Mouse (Mus musculus): ENCODE data around the gene Tceanc2. TPM values are rescaled to one million over a fixed set of nuclear protein-coding genes. Genes with fewer than 3 reads are reported as not detected.

Gene Tceanc2
- polyA plus RNA-seq, 1 experiment from 2014 or later = 18.1 TPM

- no peak overlapping the region for H3K9ac ChIP-seq (ENCODE audit: low read depth, low read length)
- H3K4me1 ChIP-seq (ENCODE audit: control insufficient read depth, insufficient read depth, low read length) = peaks cover 27% of the 10 kb centered on the region
- peaks cover 10% of the 10 kb centered on the region; the same call in 1 of the 2 replicates for H3K36me3 ChIP-seq (ENCODE audit: control insufficient read depth, insufficient read depth, low read length)
- WGBS = 86% methylated on average over 4 of the region's 4 CpGs
- H3K4me3 ChIP-seq (ENCODE audit: low read depth, low read length) = no peak overlapping the region
- no peak overlapping the region for H3K27ac ChIP-seq (ENCODE audit: low read length)
- no peaks in the 10 kb centered on the region for H3K27me3 ChIP-seq (ENCODE audit: control insufficient read depth, insufficient read depth, low read depth, low read length)
- no peak for ATAC-seq
- no peak overlapping the region for H3K4me2 ChIP-seq (ENCODE audit: low read length)
- no peaks in the 10 kb centered on the region for H3K9me3 ChIP-seq (replicated peaks; ENCODE audit: control insufficient read depth, low read length, poor library complexity, severe bottlenecking)
Measured at GRCm38 (mm10) chr4:107183203-107183602, 4.3 kb upstream of the Tceanc2 start.

DNA sequence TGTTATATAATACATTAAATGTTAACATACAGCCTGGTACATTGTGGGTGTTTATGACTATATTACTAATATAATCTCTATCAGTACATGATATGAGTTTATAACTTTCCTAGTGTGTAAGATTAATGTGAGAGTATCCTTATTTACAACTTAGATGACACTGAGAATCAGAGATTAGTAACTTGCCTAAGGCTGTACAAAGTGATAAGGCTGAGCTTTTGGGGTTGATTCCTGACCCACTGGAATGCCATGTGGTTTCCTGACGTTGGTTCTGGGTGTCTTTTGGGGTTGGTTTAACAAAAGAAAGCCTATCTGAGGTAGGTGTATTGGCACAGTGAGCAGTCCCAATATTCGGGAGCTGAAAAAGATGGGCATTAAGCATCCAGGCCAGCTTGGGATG is 3.9 kb upstream of the Tceanc2 start:
- peaks cover 27% of the 10 kb centered on the region for H3K4me1 ChIP-seq (ENCODE audit: control insufficient read depth, insufficient read depth, low read length)
- no peaks in the 10 kb centered on the region for H3K27me3 ChIP-seq (ENCODE audit: control insufficient read depth, insufficient read depth, low read depth, low read length)
- H3K4me3 ChIP-seq (ENCODE audit: low read depth, low read length) = no peak overlapping the region
- 82% methylated on average over 2 of the region's 2 CpGs for WGBS
- peaks cover 7% of the 10 kb centered on the region; the same call in 1 of the 2 replicates for H3K36me3 ChIP-seq (ENCODE audit: control insufficient read depth, insufficient read depth, low read length)
- no peak overlapping the region for H3K4me2 ChIP-seq (ENCODE audit: low read length)
- H3K27ac ChIP-seq (ENCODE audit: low read length) = no peak overlapping the region
- ATAC-seq = no peak
- no peak overlapping the region for H3K9ac ChIP-seq (ENCODE audit: low read depth, low read length)
- H3K9me3 ChIP-seq (replicated peaks; ENCODE audit: control insufficient read depth, low read length, poor library complexity, severe bottlenecking) = no peaks in the 10 kb centered on the region

DNA sequence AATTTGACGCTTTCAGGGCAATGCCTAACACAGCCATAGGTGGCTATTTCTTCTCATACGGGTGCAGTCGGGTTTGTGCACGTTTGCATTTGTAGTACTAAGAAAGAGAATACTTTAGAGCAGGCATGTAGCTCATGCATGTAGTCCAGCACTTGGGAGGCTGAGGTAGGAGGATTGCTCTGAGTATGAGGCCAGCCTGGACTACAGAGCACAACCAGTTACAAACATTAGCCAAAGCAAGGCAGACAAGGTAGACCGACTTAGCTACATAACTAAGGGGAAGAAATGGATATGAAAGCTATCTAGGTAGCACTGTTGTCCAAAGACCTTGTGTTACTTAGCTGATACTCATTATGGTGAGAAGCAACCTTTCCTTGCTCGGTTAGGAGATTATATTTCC is 3.0 kb upstream of the Tceanc2 start:
- 0 out of 2 replicates have a peak overlapping the region, but pooled peaks have one; percentile 3 for H3K4me2 ChIP-seq (ENCODE audit: low read length)
- 0 out of 2 replicates have a peak overlapping the region, but pooled peaks have one; percentile 26 for H3K9ac ChIP-seq (ENCODE audit: low read depth, low read length)
- H3K27ac ChIP-seq (ENCODE audit: low read length) = no peak overlapping the region

DNA sequence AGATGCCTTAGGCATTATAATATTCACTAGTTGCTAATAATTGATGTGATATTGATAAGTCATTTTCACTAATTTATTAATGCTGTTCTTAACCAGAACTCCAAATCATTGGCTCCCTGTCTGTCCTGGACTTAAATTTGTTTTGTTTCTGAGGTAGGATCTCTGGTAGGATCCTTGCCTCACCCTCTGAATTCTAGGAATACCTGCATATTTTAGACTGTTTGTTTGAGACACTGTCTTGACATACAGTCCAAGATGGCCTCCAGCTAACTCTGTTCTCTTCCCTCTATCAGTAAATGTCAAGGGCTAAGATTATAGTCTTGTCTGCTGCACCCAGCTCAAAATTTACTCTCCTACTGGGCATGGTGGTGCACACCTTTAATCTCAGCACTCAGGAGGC is 1.8 kb upstream of the Tceanc2 start:
- no peaks in the 10 kb centered on the region for H3K36me3 ChIP-seq (ENCODE audit: control insufficient read depth, insufficient read depth, low read length)
- H3K4me2 ChIP-seq (ENCODE audit: low read length) = no peak overlapping the region
- ATAC-seq = no peak
- no peaks in the 10 kb centered on the region for H3K27me3 ChIP-seq (ENCODE audit: control insufficient read depth, insufficient read depth, low read depth, low read length)
- no peak overlapping the region for H3K27ac ChIP-seq (ENCODE audit: low read length)
- peaks cover 40% of the 10 kb centered on the region for H3K4me1 ChIP-seq (ENCODE audit: control insufficient read depth, insufficient read depth, low read length)
- H3K4me3 ChIP-seq (ENCODE audit: low read depth, low read length) = no peak overlapping the region
- no peak overlapping the region for H3K9ac ChIP-seq (ENCODE audit: low read depth, low read length)
- H3K9me3 ChIP-seq (replicated peaks; ENCODE audit: control insufficient read depth, low read length, poor library complexity, severe bottlenecking) = no peaks in the 10 kb centered on the region

More for the DNA sequence above, 3.0 kb upstream of the Tceanc2 start:
- no peak for ATAC-seq
- no peaks in the 10 kb centered on the region for H3K27me3 ChIP-seq (ENCODE audit: control insufficient read depth, insufficient read depth, low read depth, low read length)
- H3K4me3 ChIP-seq (ENCODE audit: low read depth, low read length) = no peak overlapping the region
- no peaks in the 10 kb centered on the region for H3K9me3 ChIP-seq (replicated peaks; ENCODE audit: control insufficient read depth, low read length, poor library complexity, severe bottlenecking)
- peaks cover 35% of the 10 kb centered on the region for H3K4me1 ChIP-seq (ENCODE audit: control insufficient read depth, insufficient read depth, low read length)
- WGBS = 84% methylated on average over 6 of the region's 6 CpGs
- peaks cover 5% of the 10 kb centered on the region; the same call in 1 of the 2 replicates for H3K36me3 ChIP-seq (ENCODE audit: control insufficient read depth, insufficient read depth, low read length)

DNA sequence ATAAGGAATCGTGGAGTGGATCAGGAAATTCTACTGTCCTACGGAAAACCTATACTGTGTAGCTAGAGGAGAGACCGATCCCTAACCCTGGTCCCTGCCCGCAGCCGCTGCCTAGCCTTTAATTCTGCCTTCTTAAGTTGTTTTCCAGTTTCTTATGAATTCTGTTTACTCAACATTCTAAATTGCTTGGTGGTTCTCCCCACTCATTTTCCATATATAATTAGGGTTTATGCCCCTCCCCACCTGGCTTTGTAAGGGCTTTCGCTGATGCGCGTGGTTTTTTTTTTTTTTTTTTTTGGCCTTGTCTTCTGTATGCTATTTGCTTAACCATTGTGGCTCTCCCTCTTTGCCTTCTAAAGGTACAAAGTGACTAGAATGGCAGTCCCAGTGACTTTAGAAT is 645 bp upstream of the Tceanc2 start:
- Histone ChIP-seq H3K4me2 (ENCODE audit: low read length) (peak overlapping the region; percentile 74), H3K27ac (ENCODE audit: low read length) (peak overlapping the region; percentile 97), H3K4me3 (ENCODE audit: low read depth, low read length) (peak overlapping the region; percentile 95), H3K9ac (ENCODE audit: low read depth, low read length) (peak overlapping the region; percentile 87), H3K36me3 (ENCODE audit: control insufficient read depth, insufficient read depth, low read length) (0 out of 2 replicates have a peak, but pooled peaks cover 2% of the 10 kb centered on the region), H3K27me3 (ENCODE audit: control insufficient read depth, insufficient read depth, low read depth, low read length) (no peaks in the 10 kb centered on the region), H3K4me1 (ENCODE audit: control insufficient read depth, insufficient read depth, low read length) (peaks cover 40% of the 10 kb centered on the region), H3K9me3 (replicated peaks; ENCODE audit: control insufficient read depth, low read length, poor library complexity, severe bottlenecking) (no peaks in the 10 kb centered on the region)
- ATAC-seq = no peak
- under 1% methylated on average over 8 of the region's 8 CpGs for WGBS

GRCm38 (mm10) chr4:107178182-107178829 is 610 bp downstream of the Tceanc2 start, which contains the start of gene Tmem59:
Gene Tmem59, plus strand, starts transcription at chr4:107178399.
- Histone ChIP-seq H3K27ac (ENCODE audit: low read length) (peak within 1 kb of the TSS; percentile 97), H3K9me3 (replicated peaks; ENCODE audit: control insufficient read depth, low read length, poor library complexity, severe bottlenecking) (no peaks in the 10 kb centered on the region)
- under 1% methylated on average over 48 of the region's 49 CpGs for WGBS

DNA sequence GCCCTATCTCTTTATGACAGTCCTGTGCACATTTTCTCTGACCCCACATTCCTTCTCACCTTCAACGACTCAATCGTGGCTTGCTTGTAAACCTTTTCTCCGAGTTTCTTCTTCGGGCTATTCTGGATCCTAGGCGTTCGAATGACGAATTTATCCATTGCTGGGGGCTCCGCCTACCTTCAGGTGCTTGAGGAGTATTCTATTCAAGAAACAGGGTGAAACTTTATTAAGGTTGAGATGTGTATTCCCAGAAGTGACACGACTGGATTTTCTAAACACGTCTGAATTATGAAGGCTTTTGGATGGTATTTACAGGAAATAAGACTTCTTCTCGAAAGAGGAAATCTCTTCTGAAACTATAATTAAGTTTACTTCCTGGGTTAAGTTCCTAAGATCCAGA is 1.4 kb downstream of the Tceanc2 start:
- Histone ChIP-seq H3K36me3 (ENCODE audit: control insufficient read depth, insufficient read depth, low read length) (0 out of 2 replicates have a peak, but pooled peaks cover 2% of the 10 kb centered on the region), H3K4me3 (ENCODE audit: low read depth, low read length) (peak overlapping the region; percentile 95), H3K4me2 (ENCODE audit: low read length) (peak overlapping the region; percentile 63), H3K9me3 (replicated peaks; ENCODE audit: control insufficient read depth, low read length, poor library complexity, severe bottlenecking) (no peaks in the 10 kb centered on the region), H3K9ac (ENCODE audit: low read depth, low read length) (peak overlapping the region; percentile 87), H3K27me3 (ENCODE audit: control insufficient read depth, insufficient read depth, low read depth, low read length) (no peaks in the 10 kb centered on the region), H3K27ac (ENCODE audit: low read length) (peak overlapping the region; percentile 97; the same call in 1 of the 2 replicates), H3K4me1 (ENCODE audit: control insufficient read depth, insufficient read depth, low read length) (peaks cover 39% of the 10 kb centered on the region)
- WGBS = 47% methylated on average over 11 of the region's 11 CpGs
- no peak for ATAC-seq

More at GRCm38 (mm10) chr4:107178182-107178829, 610 bp downstream of the Tceanc2 start, which contains the start of gene Tmem59:
- peak within 1 kb of the TSS; percentile 87 for H3K9ac ChIP-seq (ENCODE audit: low read depth, low read length)
- peak within 1 kb of the TSS; percentile 95 for H3K4me3 ChIP-seq (ENCODE audit: low read depth, low read length)
- H3K4me1 ChIP-seq (ENCODE audit: control insufficient read depth, insufficient read depth, low read length) = peaks cover 40% of the 10 kb centered on the region
- H3K4me2 ChIP-seq (ENCODE audit: low read length) = peak within 1 kb of the TSS; percentile 74
- peak; percentile 96 for ATAC-seq
- 0 out of 2 replicates have a peak, but pooled peaks cover 2% of the 10 kb centered on the region for H3K36me3 ChIP-seq (ENCODE audit: control insufficient read depth, insufficient read depth, low read length)
- no peaks in the 10 kb centered on the region for H3K27me3 ChIP-seq (ENCODE audit: control insufficient read depth, insufficient read depth, low read depth, low read length)

GRCm38 (mm10) chr4:107167798-107168197 is 11.1 kb downstream of the Tceanc2 start:
- no peaks in the 10 kb centered on the region for H3K9me3 ChIP-seq (replicated peaks; ENCODE audit: control insufficient read depth, low read length, poor library complexity, severe bottlenecking)
- no peaks in the 10 kb centered on the region for H3K4me1 ChIP-seq (ENCODE audit: control insufficient read depth, insufficient read depth, low read length)
- H3K27me3 ChIP-seq (ENCODE audit: control insufficient read depth, insufficient read depth, low read depth, low read length) = no peaks in the 10 kb centered on the region
- no peak for ATAC-seq
- no peak overlapping the region for H3K9ac ChIP-seq (ENCODE audit: low read depth, low read length)
- 86% methylated on average over 5 of the region's 5 CpGs for WGBS
- H3K4me3 ChIP-seq (ENCODE audit: low read depth, low read length) = no peak overlapping the region
- no peak overlapping the region for H3K4me2 ChIP-seq (ENCODE audit: low read length)
- no peak overlapping the region for H3K27ac ChIP-seq (ENCODE audit: low read length)
- H3K36me3 ChIP-seq (ENCODE audit: control insufficient read depth, insufficient read depth, low read length) = peaks cover 7% of the 10 kb centered on the region

- H3K9ac ChIP-seq (ENCODE audit: low read depth, low read length) = no peak overlapping the region
Measured at GRCm38 (mm10) chr4:107166700-107167099, 12.2 kb downstream of the Tceanc2 start.

More at GRCm38 (mm10) chr4:107166700-107167099, 12.2 kb downstream of the Tceanc2 start:
- Histone ChIP-seq H3K36me3 (ENCODE audit: control insufficient read depth, insufficient read depth, low read length) (peaks cover 7% of the 10 kb centered on the region), H3K4me2 (ENCODE audit: low read length) (no peak overlapping the region), H3K27me3 (ENCODE audit: control insufficient read depth, insufficient read depth, low read depth, low read length) (no peaks in the 10 kb centered on the region), H3K9me3 (replicated peaks; ENCODE audit: control insufficient read depth, low read length, poor library complexity, severe bottlenecking) (no peaks in the 10 kb centered on the region), H3K4me1 (ENCODE audit: control insufficient read depth, insufficient read depth, low read length) (no peaks in the 10 kb centered on the region), H3K4me3 (ENCODE audit: low read depth, low read length) (no peak overlapping the region), H3K27ac (ENCODE audit: low read length) (no peak overlapping the region)
- no peak for ATAC-seq
- 87% methylated on average over 5 of the region's 5 CpGs for WGBS

Measured in midbrain, embryonic 16.5 days (tissue).